Mouse (Mus musculus) c-Kit-positive CD71-positive TER-119-negative erythroid progenitor cells, embryonic 14.5 days (primary cell): Measurements from ENCODE around the gene Kcnk4.
A peak's percentile ranks its signal among the peaks of the same experiment; 100 is the strongest.

Source experiments
- DNase-seq: peaks from one replicate; pipeline ENCODE4 v3.0.0-alpha.2; 2013; ENCODE audit warnings: low read depth

The Kcnk4 gene

GRCm38 (mm10) chr19:6968491-6969271, 34.4 kb upstream of the Kcnk4 start:
- DNase-seq: no peak

GRCm38 (mm10) chr19:6956461-6956860, 22.1 kb upstream of the Kcnk4 start:
- no peak for DNase-seq

GRCm38 (mm10) chr19:6955424-6955823, 21.1 kb upstream of the Kcnk4 start:
- DNase-seq: no peak

GRCm38 (mm10) chr19:6954046-6954445, 19.7 kb upstream of the Kcnk4 start:
- no peak for DNase-seq

GRCm38 (mm10) chr19:6952712-6953037, 18.4 kb upstream of the Kcnk4 start:
- no peak for DNase-seq

GRCm38 (mm10) chr19:6951994-6952711, 17.8 kb upstream of the Kcnk4 start:
- DNase-seq: no peak

GRCm38 (mm10) chr19:6951381-6951968, 17.2 kb upstream of the Kcnk4 start:
- DNase-seq: peak; percentile 79

GRCm38 (mm10) chr19:6950613-6951153, 16.4 kb upstream of the Kcnk4 start:
- DNase-seq: no peak

GRCm38 (mm10) chr19:6949951-6950350, 15.6 kb upstream of the Kcnk4 start:
- DNase-seq: no peak

GRCm38 (mm10) chr19:6949532-6949931, 15.2 kb upstream of the Kcnk4 start:
- no peak for DNase-seq

GRCm38 (mm10) chr19:6948186-6948585, 13.9 kb upstream of the Kcnk4 start:
- no peak for DNase-seq

- no peak for DNase-seq
Measured at GRCm38 (mm10) chr19:6947742-6948141, 13.4 kb upstream of the Kcnk4 start.

- no peak for DNase-seq
Measured at GRCm38 (mm10) chr19:6943709-6944108, 9.4 kb upstream of the Kcnk4 start.

- no peak for DNase-seq
Measured at GRCm38 (mm10) chr19:6942764-6943163, 8.4 kb upstream of the Kcnk4 start.

GRCm38 (mm10) chr19:6942249-6942691, 8.0 kb upstream of the Kcnk4 start, which contains the start of gene Gpr137:
Gpr137 (minus strand) TSS chr19:6942480.
- peak; percentile 89 for DNase-seq

- peak; percentile 90 for DNase-seq
Measured at GRCm38 (mm10) chr19:6941372-6942248, 7.3 kb upstream of the Kcnk4 start, which contains the start of gene Bad. Bad (plus strand) TSS chr19:6941861.

- no peak for DNase-seq
Measured at GRCm38 (mm10) chr19:6940396-6941351, 6.4 kb upstream of the Kcnk4 start.

- DNase-seq: no peak
Measured at GRCm38 (mm10) chr19:6939106-6940002, 5.0 kb upstream of the Kcnk4 start.
